Mouse (Mus musculus): ENCODE measurements at regions not wholly inside any gene's neighbourhood (a gene's known extent, or its start where the extent isn't known, plus 50 kb on each side); places are given as distances from the start of the nearest gene placed in this dataset.

- no peak for TF ChIP-seq RAD21 (IDR thresholded peaks at IDR 0.05; ENCODE audit: low read depth, low read length)
- no peak for TF ChIP-seq CTCF (IDR thresholded peaks at IDR 0.05 in 2 of 3, conservative IDR thresholded peaks at IDR 0.05 in 1 of 3; ENCODE audit: control insufficient read depth in 1 of 3, insufficient read depth in 1 of 3, low read depth in 2 of 3, low read length in 3 of 3, poor library complexity in 1 of 3, severe bottlenecking in 1 of 3)
- TF ChIP-seq HCFC1 (IDR thresholded peaks at IDR 0.05; ENCODE audit: low read depth, low read length): no peak
- TF ChIP-seq MXI1 (IDR thresholded peaks at IDR 0.05; ENCODE audit: low read depth, low read length): no peak
- TF ChIP-seq MYC (IDR thresholded peaks at IDR 0.05; ENCODE audit: low read depth, low read length): no peak
These were observed 178.6 kb upstream of the Ogfrl1 start for GRCm38 (mm10) chr1:23576150-23576549.

Measured in MEL (cell line).